Mouse (Mus musculus) left cerebral cortex, adult 18-20 months (tissue): ENCODE data around the gene Cbfa2t2. TPM values are rescaled to one million over a fixed set of nuclear protein-coding genes. Genes with fewer than 3 reads are reported as not detected.

Experiments used
- DNase-seq, 2 experiments: peaks; one replicate each; pipeline ENCODE4 v3.0.0; 2021 to 2022; ENCODE audit warnings: low spot score in 2 of 2, mixed read lengths in 1 of 2
- total RNA-seq, 2 experiments: library from RNA; stranded (reverse); gene quantifications; 2 replicates each; pipeline ENCODE4 v1.2.3; 2021

Cbfa2t2 gene
- total RNA-seq, 2 experiments from 2014 or later = 46.1 to 57.0 TPM

DNA sequence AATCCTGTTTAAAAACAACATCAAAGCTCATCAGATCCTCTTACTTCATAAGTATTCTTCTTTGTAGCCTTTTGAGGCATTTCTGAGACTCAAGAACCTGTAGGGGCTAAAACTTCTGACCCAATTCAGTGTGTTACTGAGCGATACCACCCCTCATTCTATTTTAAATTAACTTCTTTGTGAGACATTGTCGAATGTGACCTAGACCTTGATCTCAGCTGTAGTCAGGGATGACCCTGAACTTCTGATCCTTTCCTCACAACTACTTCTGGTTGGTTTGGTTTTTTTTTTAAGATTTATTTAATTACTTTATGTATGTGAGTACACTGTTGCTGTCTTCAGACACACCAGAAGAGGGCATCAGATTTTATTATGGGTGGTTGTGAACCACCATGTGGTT is 12.7 kb upstream of the Cbfa2t2 start:
- no peak for DNase-seq

DNA sequence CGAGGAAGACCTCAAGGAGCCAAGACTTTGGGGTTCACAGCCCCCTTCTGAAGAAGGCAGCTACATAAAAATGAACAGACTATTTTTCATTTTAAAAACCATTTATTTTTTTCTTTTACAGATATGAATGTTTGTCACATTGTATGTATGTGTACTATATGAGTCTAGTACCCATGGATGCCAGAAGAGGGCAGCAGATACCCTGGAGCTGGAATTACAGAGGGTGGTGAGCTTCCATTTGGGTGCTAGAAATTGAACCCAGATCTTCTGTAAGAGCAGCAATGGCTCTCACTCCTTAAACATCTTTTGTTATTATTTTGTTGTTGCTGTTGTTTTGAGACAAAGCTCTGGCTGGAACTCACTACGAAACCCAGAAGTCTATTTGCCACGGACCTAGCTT is 10.8 kb upstream of the Cbfa2t2 start:
- no peak for DNase-seq

DNA sequence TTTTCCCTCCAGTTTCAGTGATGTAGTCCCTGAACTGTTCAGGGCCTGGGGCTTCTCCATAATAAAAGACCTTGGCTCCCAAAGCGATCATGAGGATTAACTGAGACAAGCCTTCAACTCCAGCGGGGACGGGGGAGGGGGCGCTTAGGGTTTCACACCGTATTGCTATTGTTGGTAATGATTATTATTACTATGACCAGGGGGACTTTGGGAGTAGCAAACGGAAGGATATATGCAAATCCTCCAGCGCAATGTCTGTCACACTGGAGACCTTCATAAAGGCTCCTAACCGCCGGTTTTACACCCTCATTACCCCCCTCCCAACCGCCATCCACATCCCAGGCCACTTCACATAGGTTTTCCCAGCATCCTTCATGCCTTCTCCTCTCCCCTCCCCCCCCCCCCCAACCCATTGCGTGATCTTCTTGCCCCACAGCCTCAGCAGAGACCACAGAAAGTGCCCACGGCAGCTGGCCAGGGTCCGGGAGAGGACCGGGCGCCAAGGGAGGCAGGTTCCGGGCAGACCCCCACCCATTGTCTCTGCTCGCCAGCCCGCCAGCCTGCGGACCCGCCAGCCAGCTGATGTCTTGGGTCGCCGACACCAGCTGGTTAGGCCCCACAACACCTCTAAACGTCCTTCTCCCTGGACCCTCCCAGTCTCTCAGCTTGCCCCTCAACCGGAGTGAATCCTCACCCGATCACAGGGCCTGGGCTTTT is 9.9 kb upstream of the Cbfa2t2 start:
- no peak for DNase-seq

DNA sequence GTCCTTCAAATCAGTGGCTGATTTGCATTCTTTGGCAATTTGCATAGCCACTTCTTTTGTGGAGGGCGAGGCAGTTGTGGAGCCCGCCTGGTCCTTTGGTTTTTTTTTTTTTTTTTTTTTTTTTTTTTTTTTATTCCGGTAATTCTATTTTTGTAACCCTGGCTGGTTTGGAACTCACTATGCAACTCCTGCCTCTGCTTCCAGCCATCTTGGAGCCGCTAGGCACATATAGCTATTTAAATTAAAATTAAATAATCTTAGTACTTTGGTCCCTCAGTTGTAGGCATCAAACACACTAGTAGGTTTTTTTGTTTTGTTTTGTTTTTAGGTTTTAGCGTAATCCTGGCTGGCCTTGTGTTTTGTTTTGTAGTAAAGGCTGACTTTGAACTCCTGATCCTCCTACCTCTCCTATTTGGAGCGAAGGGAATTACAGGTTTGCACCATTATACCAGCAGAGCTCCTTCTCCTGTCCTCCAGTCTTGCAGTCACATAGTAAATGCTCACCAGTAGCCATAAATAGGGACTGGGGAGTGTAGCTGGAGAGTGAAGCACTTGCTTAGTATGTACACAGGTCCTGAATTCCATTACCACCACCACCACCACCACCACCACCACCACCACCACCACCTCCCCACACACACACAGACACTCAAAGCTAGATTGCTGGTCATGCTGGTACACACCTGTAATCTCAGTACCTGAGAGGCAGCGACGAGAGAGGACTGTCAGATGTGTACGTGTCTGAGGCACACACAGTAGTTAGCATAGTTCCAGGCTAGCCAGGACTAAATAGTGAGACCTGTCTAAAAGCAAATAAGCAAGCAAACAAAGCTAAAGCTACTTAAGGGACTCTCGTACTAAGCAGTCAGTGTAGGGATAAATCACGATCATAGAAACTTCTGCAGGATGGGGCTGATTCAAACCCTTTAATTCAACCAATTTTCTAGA is 9.1 kb upstream of the Cbfa2t2 start:
- DNase-seq = no peak

DNA sequence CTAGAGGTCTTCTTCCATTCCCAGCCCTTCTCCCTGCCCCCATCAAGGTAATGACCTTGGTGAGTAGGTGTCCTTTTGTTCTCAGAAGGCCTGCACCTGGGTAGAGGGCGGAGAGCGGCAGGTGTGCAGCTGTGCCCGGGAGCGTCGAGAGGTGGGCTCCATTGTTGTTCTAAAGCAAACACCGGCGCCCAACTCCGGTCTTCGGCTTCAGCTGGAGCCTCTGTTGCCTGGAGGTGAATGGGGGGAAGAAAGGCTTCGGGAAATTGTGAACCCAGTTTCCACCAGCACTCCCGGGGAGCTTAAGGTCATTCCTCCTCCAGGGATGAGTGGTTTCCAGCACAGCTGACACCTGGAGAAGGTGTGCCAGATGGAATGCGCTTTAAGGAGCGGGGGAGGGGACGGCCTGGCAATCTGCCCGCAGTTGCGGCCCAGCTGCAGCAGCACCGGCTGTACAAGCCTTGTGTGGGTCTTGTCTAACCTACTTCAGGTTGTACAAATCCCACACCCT is 8.4 kb upstream of the Cbfa2t2 start:
- DNase-seq = no peak

DNA sequence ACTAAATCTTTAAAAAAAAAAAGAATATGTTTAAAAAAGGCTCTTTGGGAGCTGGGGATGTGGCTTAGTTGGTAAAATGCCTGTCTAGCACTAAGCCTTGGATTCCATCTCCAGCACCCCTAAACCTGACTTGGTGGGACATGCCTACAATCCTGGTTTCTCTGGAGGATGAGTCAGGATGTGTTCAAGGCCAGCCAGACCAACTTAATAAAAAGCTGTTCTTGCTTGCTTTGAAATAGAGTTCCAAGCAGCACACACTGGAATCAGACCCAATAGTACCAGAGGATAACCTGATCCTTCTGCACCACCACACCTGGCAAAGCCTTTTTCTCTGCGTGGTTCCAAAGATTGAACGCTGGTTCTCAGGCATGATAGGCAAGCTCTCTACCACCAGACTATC is 5.7 kb upstream of the Cbfa2t2 start:
- no peak for DNase-seq

DNA sequence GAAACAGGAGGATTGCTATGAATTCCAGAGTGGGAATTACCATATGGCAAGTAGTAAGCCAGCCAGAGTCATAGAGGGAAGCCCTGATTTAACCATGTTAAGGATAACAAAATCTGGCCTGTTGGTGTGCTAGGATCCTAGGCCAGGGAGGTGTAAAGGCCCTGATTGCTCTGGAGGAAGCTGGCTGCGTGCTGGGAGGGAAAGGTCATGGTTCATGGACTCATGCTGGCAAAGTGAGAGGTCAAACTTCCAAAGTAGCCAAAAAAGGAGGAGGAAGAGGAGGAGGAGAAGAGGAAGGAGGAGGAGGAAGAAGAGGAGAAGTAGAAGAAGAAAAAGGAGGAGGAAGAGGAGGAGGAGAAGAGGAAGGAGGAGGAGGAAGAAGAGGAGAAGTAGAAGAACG is 3.6 kb upstream of the Cbfa2t2 start:
- no peak for DNase-seq

DNA sequence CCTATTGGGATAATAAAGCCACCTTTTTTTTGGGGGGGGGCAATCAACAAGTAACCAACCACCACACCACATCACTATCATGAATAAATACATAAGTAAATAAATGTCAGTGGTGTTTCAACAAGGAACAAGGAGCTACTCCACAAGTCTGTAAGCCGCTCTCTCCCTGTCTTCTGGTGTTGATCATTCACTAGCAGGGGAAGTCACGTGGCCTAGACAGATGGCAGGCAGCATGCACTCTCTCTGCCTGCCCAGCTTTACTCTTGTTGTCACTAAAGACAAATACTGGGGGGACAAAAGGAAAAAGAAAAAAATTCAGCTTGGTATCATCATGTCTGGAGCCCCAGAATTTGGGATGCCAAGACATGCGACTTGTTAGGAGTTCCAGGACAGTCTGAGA is 2.9 kb upstream of the Cbfa2t2 start:
- no peak for DNase-seq

DNA sequence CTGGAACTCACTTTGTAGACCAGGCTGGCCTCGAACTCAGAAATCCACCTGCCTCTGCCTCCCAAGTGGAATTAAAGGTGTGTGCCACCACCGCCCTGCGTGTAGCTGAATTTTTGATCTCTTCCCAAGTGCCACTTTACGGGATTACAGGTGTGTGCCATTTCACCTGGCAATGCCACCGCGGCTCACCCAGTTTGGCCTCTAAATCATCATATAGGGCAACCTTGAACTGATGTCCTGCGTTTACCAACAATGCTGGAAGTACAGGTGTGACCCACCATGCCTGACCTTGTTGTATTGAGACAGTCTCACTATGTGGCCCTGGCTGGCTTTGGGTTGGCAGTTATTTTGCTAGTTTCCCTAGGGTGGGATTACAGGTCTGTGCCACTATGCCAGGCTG is 1.6 kb upstream of the Cbfa2t2 start:
- no peak for DNase-seq

DNA sequence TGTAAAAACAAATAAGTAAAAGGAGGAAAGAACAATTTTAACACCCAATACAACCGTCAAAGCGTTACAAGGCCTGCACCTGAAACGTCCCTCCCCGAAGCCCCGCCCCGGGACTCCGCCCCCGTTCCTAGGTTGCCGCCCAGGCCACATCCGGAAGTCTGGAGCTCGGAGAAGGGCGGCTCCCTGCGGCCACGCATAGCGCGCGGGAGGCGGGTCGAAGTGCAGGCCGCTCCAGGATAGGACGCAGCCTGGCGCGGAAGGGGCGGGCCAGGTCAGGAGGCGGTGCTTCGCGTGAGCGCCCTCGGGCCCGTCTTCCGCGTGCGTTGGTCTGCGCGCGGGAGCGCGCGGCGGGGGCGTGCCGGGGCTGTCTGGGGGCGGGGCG is 214 bp upstream of the Cbfa2t2 start:
- DNase-seq = peak; percentile 95 to 98

DNA sequence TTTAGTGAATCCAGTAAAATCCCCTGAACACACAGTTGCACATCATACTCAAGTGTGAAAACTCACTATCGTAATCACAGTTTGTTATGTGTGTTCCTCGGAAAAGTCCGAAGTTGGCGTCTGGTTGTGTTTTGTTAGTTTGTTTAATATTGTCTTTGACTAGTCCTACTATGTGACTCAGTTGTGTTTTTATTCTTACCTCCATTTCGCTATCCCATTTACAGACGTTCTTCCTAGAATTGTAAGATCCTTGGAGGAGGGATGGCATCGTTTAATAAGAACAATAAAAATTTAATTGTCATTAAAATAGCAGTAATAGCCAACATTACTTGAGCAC is 878 bp downstream of the Cbfa2t2 start:
- no peak for DNase-seq

DNA sequence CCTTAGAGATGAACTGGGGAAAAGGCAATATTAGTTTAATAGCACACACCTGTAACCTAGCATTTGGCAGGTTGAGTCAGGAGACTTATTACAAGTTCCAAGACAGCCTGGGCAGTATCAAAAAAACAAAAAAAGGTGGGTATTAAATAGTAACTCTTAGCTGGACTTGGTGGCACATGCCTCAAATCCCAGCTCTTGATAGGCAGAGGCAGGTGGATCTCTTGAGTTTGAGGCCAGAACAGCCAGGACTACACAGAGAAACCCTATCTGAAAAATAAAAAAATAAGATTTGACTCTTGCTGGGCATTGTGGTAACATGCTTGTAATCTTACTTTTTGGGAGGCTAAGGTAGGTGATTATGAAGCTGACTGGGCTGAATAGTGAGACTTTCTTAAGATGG is 4.2 kb downstream of the Cbfa2t2 start:
- no peak for DNase-seq

DNA sequence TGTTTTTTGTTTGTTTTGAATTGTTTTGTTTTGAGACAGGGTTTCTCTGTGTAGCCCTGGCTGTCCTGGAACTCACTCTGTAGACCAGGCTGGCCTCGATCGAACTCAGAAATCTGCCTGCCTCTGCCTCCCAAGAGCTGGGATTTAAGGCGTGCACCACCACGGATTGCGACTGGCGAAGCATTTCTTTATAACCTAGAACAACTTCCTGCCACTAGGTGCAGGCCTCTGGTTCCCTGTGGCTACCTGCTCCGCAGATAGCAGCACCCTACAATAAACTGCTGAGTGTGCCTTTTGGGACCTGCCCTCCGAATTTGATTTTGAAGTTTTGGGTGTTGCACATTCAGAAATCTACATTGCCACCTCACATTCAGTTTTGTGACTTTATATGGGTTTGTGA is 11.5 kb downstream of the Cbfa2t2 start:
- DNase-seq = no peak

DNA sequence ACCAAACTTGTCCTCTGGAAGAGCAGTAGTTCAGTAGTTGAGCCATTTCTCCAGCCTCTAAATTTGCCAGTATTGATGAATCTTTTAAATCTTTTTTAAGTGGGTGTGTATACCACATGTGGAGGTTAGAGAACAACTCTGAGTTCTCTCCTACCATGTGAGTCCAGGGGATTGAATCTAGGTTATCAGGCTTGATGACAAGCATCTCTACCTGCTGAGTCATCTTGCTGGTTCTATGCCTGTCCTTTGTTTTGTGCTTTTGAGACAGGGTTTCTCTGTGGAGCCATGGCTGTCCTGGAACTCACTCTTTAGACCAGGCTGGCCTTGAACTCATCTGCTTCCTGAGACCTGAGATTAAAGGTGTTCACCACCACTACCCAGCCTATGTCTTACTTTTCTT is 12.4 kb downstream of the Cbfa2t2 start:
- DNase-seq = no peak

DNA sequence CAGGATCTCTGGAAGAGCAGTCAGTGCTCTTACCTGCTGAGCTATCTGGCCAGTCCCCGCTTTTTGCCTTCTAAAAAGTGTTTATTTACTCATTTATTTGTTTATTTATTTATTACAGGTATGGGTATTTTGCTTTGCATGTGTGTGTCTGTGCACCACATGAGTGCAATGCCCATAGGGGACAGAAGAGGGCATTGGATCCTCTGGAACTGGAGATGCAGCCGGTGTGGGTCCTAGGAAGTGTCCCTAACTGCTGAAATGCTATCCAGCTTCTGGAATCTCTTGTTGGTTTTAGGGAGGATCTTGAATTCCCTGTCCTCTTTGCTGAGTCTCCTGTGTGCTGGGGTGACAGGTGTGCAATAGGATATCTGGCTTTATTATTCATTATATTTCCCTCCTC is 16.7 kb downstream of the Cbfa2t2 start:
- no peak for DNase-seq

DNA sequence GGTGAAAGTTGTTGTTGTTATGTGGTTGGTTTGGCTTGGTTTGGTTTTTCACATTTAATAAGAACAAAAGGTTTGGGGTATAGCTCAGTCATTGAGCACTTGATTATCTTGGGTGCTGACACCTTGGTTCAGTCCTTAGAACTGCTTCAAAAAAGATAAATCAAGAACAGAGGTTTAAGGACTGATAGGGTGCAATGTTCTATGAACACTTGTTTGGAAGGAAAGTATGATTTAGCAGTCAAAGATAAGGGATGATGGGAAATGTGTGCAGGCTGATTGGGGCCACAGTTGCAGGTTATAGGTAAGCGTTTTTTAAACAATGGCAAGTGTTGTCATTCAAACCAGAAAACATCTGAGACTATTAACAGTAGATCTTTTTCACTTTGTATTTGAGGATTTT is 17.8 kb downstream of the Cbfa2t2 start:
- no peak for DNase-seq

DNA sequence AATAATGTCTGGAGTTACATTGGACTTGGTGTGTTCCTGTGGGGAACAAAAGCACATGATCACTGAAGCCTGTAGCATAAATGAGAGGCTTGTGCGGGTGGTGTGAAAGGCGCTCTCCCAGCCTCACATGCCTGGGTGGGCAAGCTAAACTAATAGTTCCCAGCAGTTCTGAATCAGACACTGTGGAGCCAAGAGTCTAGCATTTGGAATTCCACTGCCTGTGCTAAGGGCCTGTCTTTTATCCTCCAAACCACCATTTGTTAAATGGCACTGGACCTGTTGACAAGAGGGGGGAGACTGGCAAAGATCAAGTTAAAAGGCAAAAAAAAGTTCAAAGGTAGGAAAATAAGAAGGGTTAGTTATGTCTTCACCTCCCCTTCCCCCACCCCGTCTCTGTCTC is 18.3 kb downstream of the Cbfa2t2 start:
- DNase-seq = no peak

DNA sequence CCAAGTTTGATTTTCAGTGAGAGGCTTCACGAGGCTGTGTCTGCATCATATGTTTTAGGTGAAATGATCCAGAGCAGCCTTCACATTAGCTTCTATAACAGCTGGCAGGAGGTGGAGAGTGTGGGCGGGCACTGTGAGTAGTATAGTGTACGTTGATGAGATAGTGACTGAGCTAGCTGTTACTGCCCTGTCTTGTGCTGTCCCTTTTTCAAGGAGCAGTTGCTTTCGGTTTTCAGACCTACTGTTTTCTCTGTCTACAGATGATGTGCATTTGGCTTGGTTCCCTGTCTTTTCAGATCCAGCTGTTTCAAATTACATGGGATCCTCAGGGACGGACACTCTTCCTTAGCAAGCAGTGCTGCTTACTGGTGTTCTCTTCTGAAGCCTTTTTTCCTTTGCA is 19.5 kb downstream of the Cbfa2t2 start:
- DNase-seq = peak; percentile 24 to 31

DNA sequence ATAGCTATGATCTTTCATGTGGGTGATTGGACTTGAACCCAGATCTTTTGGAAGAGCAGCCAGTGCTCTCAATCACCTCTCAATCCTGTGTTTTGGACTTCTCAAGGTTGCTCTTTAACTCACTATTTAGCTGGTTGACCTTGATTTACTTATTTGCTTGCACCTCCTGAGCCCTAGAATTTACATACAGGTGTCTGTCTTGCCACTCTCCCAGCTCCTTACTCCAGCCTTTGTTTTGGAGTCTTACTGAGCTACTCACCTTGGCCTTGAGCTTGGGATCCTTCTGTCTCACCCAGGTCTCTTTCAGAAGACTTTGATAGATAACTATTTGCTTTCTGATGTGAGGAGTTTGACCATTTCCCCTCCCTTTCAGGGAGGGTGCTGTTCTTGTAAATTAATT is 20.3 kb downstream of the Cbfa2t2 start:
- no peak for DNase-seq

DNA sequence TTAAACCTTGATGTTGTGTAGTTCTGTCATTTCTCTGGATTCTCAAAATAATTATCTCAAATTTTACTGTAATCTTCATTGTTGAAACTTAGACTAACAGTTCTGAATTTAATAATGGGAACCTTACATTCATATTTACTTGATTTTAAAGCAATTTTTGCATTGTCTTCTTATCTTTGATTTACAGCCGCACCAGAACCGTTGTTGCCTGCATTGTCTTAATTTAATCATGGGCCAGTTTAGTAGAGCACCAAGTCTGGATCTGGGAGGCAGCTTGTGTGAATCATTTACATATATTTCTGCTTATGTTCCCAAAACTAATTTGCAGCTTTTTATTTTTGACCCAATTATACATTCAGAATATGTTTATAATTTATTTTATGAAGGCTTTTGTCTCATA is 23.0 kb downstream of the Cbfa2t2 start:
- no peak for DNase-seq

DNA sequence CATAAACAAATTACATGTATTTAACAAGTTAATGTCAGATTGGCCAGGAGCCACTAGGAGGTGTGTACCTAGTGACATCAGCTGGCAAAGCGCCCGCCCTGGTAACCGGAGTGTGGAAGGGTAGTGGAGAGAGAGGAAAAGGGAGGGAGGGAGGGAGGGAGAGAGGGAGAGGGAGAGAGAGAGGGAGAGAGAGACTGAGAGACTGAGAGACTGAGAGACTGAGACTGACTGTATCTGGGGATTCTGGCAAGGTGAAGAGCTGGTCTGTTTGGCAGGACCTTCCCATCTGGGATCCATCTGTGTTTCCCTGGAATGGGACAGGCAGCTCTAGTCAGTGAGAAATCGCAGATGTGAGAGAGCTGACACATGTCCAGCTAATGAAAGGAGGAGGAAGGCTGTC is 23.6 kb downstream of the Cbfa2t2 start:
- no peak for DNase-seq

DNA sequence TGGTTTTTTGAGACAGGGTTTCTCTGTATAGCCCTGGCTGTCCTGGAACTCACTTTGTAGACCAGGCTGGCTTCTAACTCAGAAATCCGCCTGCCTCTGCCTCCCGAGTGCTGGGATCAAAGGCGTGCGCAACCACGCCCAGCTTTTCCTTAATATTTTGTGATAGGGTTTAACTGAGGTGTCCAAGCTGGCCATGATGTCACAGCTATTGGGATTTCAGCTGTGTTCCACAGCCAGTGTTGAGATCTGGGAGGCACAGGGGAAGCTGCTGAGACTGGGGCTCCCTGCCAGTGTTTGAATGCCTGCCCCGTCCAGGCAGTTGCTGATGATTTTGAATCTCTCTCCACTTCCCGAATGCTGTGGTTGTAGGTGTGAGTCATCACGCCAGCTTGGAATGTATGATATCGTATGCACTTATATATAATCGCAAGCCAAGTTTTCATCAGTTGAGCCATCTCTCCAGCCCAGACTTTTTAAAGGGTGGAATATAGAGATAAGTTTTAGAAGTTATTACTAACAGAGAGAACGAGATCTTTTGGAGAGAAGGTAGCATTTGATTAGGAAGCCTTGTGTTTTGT is 27.4 kb downstream of the Cbfa2t2 start:
- peak; percentile 42 to 44 for DNase-seq
